In the genomic region with DNA sequence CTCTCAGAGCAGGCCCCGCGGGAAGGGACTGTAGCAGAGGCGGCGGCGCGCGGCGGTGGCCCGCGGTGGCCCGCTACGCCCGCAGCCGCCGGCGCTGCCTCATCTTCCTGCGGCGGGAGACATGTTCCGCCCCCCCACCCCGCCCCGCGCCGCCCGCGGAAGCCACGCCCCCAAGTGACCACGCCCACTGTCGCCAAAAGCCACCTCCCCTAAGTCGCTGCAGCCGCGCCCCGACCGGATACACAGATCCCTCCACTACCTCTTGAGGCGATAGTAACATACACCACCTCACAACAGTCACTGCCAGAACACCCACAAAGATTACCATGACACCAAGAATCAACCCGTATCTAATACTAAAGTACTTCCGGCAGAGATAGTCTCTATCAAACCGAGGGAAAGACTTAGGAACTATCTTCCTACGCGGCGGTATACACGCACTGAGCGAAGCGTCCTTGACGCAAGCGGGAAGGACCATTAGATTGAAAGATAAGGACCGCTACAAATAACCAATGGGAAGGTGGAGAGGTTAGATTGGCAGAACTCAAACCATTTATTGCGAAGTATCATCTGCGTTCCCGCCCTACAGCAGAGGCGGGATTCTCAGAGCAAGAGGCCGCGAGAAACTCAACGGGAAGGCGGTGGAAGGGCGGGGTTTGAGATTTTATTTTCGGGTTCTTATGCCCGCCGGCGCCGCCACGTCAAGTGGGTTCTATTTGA, we compare ENCODE assay signal across 1 mouse cellular context.
TF ChIP-seq lines count a peak whose summit lies in the region.

A gene (minus strand): TSS at position 135 of the 720 bp plus-strand sequence.

TF ChIP-seq in MEL, 35 proteins besides CTCF, POLR2A, EP300 and RAD21 (continued from another document):
- 0 out of 2 replicates have a peak, but pooled peaks have one; percentile 1 for TF ChIP-seq SMC3 (IDR thresholded peaks at IDR 0.05; ENCODE audit: low read depth, low read length)
- TF ChIP-seq GABPA (IDR thresholded peaks at IDR 0.05; ENCODE audit: low read depth, low read length), result no peak
- TF ChIP-seq NELFE (IDR thresholded peaks at IDR 0.05; ENCODE audit: low read depth, low read length), result peak; percentile 84
